Mouse (Mus musculus) MEL (cell line): ENCODE measurements at regions not wholly inside any gene's neighbourhood (a gene's known extent, or its start where the extent isn't known, plus 50 kb on each side); places are given as distances from the start of the nearest gene placed in this dataset.

ENCODE experiments used
- DNase-seq: peaks from one replicate; pipeline ENCODE4 v3.0.0; 2011; ENCODE audit warnings: low read depth, low spot score
- H3K27ac ChIP-seq: 2 replicates; pipeline ENCODE4 v1.5.1; 2012; ENCODE audit warnings: low read depth, mild to moderate bottlenecking, control low read depth, low read length, moderate library complexity; ENCODE audit not compliant: control insufficient read depth
- H3K27me3 ChIP-seq, 2 experiments: fragments of 150-350 bp in 1 of 2; sonication (generic) in 1 of 2; 2 replicates each; pipeline ENCODE4 v1.6.1; 2012; ENCODE audit warnings: low read length in 2 of 2, mild to moderate bottlenecking in 2 of 2, improper control_type of control experiment in 1 of 2, moderate library complexity in 1 of 2; ENCODE audit not compliant: insufficient read depth in 2 of 2, control insufficient read depth in 1 of 2
- H3K36me3 ChIP-seq, 2 experiments: 2 replicates each; pipeline ENCODE4 v1.6.1; 2012 to 2014; ENCODE audit warnings: low read length in 2 of 2, improper control_type of control experiment in 1 of 2, inconsistent platforms in 1 of 2, mild to moderate bottlenecking in 1 of 2; ENCODE audit not compliant: insufficient read depth in 2 of 2, control insufficient read depth in 1 of 2
- H3K4me1 ChIP-seq, 2 experiments: fragments of 150-350 bp in 1 of 2; sonication (generic) in 1 of 2; 2 replicates each; pipeline ENCODE4 v1.6.1; 2012; ENCODE audit warnings: low read length in 2 of 2, improper control_type of control experiment in 1 of 2, mild to moderate bottlenecking in 1 of 2; ENCODE audit not compliant: insufficient read depth in 2 of 2, control insufficient read depth in 1 of 2
- H3K4me3 ChIP-seq, 2 experiments: fragments of 150-350 bp in 1 of 2; sonication (generic) in 1 of 2; 2 replicates each; pipeline ENCODE4 v1.5.1; 2012; ENCODE audit warnings: low read depth in 2 of 2, low read length in 2 of 2, mild to moderate bottlenecking in 2 of 2, moderate library complexity in 2 of 2, control low read depth in 1 of 2, improper control_type of control experiment in 1 of 2; ENCODE audit not compliant: control insufficient read depth in 1 of 2, insufficient read depth in 1 of 2
- H3K79me2 ChIP-seq: 2 replicates; pipeline ENCODE4 v1.6.1; 2012; ENCODE audit warnings: mild to moderate bottlenecking, low read length, moderate library complexity; ENCODE audit not compliant: control insufficient read depth, poor library complexity, insufficient read depth
- H3K9ac ChIP-seq: 2 replicates; pipeline ENCODE4 v1.6.1; 2012; ENCODE audit warnings: low read depth, mild to moderate bottlenecking, control low read depth, low read length, moderate library complexity; ENCODE audit not compliant: control insufficient read depth, poor library complexity, severe bottlenecking
- H3K9me3 ChIP-seq: fragments of 150-350 bp; sonication (generic); replicated peaks from 2 replicates; pipeline ENCODE4 v1.6.1; 2012; ENCODE audit warnings: mild to moderate bottlenecking, low read length, improper control_type of control experiment, moderate library complexity; ENCODE audit not compliant: insufficient read depth
- BHLHE40 ChIP-seq: IDR thresholded peaks from 2 replicates; pipeline ENCODE4 v1.6.1; 2012; ENCODE audit warnings: low read depth, mild to moderate bottlenecking, inconsistent platforms, low read length, improper control_type of control experiment, borderline replicate concordance
- CHD1 ChIP-seq: IDR thresholded peaks from 2 replicates; pipeline ENCODE4 v1.6.1; 2012; ENCODE audit warnings: low read depth, mild to moderate bottlenecking, inconsistent platforms, low read length, improper control_type of control experiment
- CHD2 ChIP-seq: IDR thresholded peaks from 2 replicates; pipeline ENCODE4 v1.6.1; 2011; ENCODE audit warnings: low read length, improper control_type of control experiment
- CTCF ChIP-seq, 3 experiments: IDR thresholded peaks in 2 of 3; conservative IDR thresholded peaks in 1 of 3; 2 replicates each; pipeline ENCODE4 v1.5.1; 2011 to 2012; ENCODE audit warnings: low read length in 3 of 3, low read depth in 2 of 3, mild to moderate bottlenecking in 2 of 3, improper control_type of control experiment in 1 of 3, inconsistent platforms in 1 of 3, mixed read lengths in 1 of 3, moderate library complexity in 1 of 3; ENCODE audit not compliant: control insufficient read depth in 1 of 3, insufficient read depth in 1 of 3, poor library complexity in 1 of 3, severe bottlenecking in 1 of 3
- E2F4 ChIP-seq: IDR thresholded peaks from 2 replicates; pipeline ENCODE4 v1.6.1; 2011; ENCODE audit warnings: low read depth, low read length, improper control_type of control experiment, borderline replicate concordance
- ELF1 ChIP-seq: IDR thresholded peaks from 2 replicates; pipeline ENCODE4 v1.6.1; 2014; ENCODE audit warnings: low read depth, mild to moderate bottlenecking, inconsistent platforms, low read length, improper control_type of control experiment, moderate library complexity
- ETS1 ChIP-seq: IDR thresholded peaks from 2 replicates; pipeline ENCODE4 v1.6.1; 2012; ENCODE audit warnings: low read depth, mild to moderate bottlenecking, inconsistent platforms, low read length, improper control_type of control experiment, moderate library complexity
- HCFC1 ChIP-seq: IDR thresholded peaks from 2 replicates; pipeline ENCODE4 v1.6.1; 2012; ENCODE audit warnings: low read depth, mild to moderate bottlenecking, inconsistent platforms, low read length, improper control_type of control experiment, moderate library complexity
- JUND ChIP-seq: IDR thresholded peaks from 2 replicates; pipeline ENCODE4 v1.6.1; 2011; ENCODE audit warnings: low read depth, mild to moderate bottlenecking, improper control_type of control experiment, low read length
- KAT2A ChIP-seq: conservative IDR thresholded peaks from 2 replicates; pipeline ENCODE4 v1.6.1; 2012; ENCODE audit warnings: low read depth, low read length, improper control_type of control experiment, inconsistent platforms
- MAZ ChIP-seq: IDR thresholded peaks from 2 replicates; pipeline ENCODE4 v1.6.1; 2012; ENCODE audit warnings: low read depth, mild to moderate bottlenecking, inconsistent platforms, low read length, improper control_type of control experiment
- MEF2A ChIP-seq: IDR thresholded peaks from 2 replicates; pipeline ENCODE4 v1.6.1; 2014; ENCODE audit warnings: low read depth, mild to moderate bottlenecking, inconsistent platforms, low read length, improper control_type of control experiment; ENCODE audit not compliant: poor library complexity, insufficient replicate concordance, severe bottlenecking; ENCODE audit errors: extremely low read depth
- MYC ChIP-seq: IDR thresholded peaks from 2 replicates; pipeline ENCODE4 v1.6.1; 2011; ENCODE audit warnings: low read depth, mild to moderate bottlenecking, low read length, improper control_type of control experiment, moderate library complexity
- NRF1 ChIP-seq: IDR thresholded peaks from 2 replicates; pipeline ENCODE4 v1.6.1; 2014; ENCODE audit warnings: low read depth, mild to moderate bottlenecking, inconsistent platforms, low read length, improper control_type of control experiment, moderate library complexity; ENCODE audit not compliant: poor library complexity, insufficient read depth, severe bottlenecking
- POLR2AphosphoS2 ChIP-seq: IDR thresholded peaks from 2 replicates; pipeline ENCODE4 v1.6.1; 2011; ENCODE audit warnings: low read length, improper control_type of control experiment
- TAL1 ChIP-seq: IDR thresholded peaks from 2 replicates; pipeline ENCODE4 v1.6.1; 2012; ENCODE audit warnings: mild to moderate bottlenecking, inconsistent platforms, low read length, moderate library complexity, mixed read lengths
- TBP ChIP-seq: IDR thresholded peaks from 2 replicates; pipeline ENCODE4 v1.8.0; 2011; ENCODE audit warnings: low read depth, low read length, improper control_type of control experiment
- UBTF ChIP-seq: IDR thresholded peaks from 2 replicates; pipeline ENCODE4 v1.6.1; 2012; ENCODE audit warnings: low read depth, mild to moderate bottlenecking, inconsistent platforms, low read length, improper control_type of control experiment, moderate library complexity, borderline replicate concordance; ENCODE audit not compliant: insufficient read depth
- USF1 ChIP-seq: IDR thresholded peaks from 2 replicates; pipeline ENCODE4 v1.6.1; 2014; ENCODE audit warnings: low read depth, mild to moderate bottlenecking, inconsistent platforms, low read length, improper control_type of control experiment, moderate library complexity
- USF2 ChIP-seq, 2 experiments: IDR thresholded peaks; 2 replicates each; pipeline ENCODE4 v1.6.1; 2011 to 2012; ENCODE audit warnings: improper control_type of control experiment in 2 of 2, low read length in 2 of 2, borderline replicate concordance in 1 of 2, inconsistent platforms in 1 of 2, low read depth in 1 of 2, mild to moderate bottlenecking in 1 of 2; ENCODE audit not compliant: insufficient read depth in 1 of 2
- ZC3H11A ChIP-seq: IDR thresholded peaks from 2 replicates; pipeline ENCODE4 v1.6.1; 2012; ENCODE audit warnings: low read depth, mild to moderate bottlenecking, inconsistent platforms, low read length, improper control_type of control experiment
- ZKSCAN1 ChIP-seq: IDR thresholded peaks from 2 replicates; pipeline ENCODE4 v1.6.1; 2012; ENCODE audit warnings: low read depth, mild to moderate bottlenecking, inconsistent platforms, low read length, improper control_type of control experiment, moderate library complexity
- ZMIZ1 ChIP-seq: IDR thresholded peaks from 2 replicates; pipeline ENCODE4 v1.6.1; 2012; ENCODE audit warnings: low read depth, mild to moderate bottlenecking, inconsistent platforms, low read length, improper control_type of control experiment, moderate library complexity

DNA sequence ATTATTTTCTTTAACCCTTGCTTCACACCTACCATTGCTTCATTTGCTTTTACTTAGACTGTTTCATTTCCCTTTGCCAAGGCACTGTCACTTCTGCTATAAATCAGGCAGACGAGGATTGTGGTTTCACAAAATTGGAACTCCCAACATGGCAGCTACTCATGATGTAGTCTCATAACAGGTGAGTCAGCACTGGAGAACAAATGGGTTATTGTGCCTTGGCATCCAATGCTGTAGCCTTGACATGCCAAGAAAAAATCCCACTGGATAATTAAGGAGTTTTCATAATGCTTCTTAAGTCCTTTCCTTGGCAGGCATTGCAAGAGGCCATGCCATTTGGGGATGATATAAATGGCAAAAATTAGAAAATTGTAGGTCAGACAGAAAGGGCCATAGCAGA, 73.1 kb upstream of the Emcn start:
- no peaks in the 10 kb centered on the region for H3K36me3 ChIP-seq
- no peak overlapping the region for H3K9ac ChIP-seq
- H3K4me3 ChIP-seq = no peak overlapping the region
- no peaks in the 10 kb centered on the region for H3K4me1 ChIP-seq
- H3K79me2 ChIP-seq = no peaks in the 10 kb centered on the region
- no peaks in the 10 kb centered on the region for H3K9me3 ChIP-seq
- DNase-seq = no peak
- no peak overlapping the region for H3K27ac ChIP-seq
- no peaks in the 10 kb centered on the region for H3K27me3 ChIP-seq
- TF ChIP-seq CHD1 (no peak), ETS1 (no peak), JUND (no peak), KAT2A (no peak), ZMIZ1 (no peak), CHD2 (no peak), UBTF (no peak), NRF1 (no peak), TBP (no peak), USF1 (no peak), CTCF (IDR thresholded peaks at IDR 0.05 in 2 of 3, conservative IDR thresholded peaks at IDR 0.05 in 1 of 3; ENCODE audit: control insufficient read depth in 1 of 3, insufficient read depth in 1 of 3, low read depth in 2 of 3, low read length in 3 of 3, poor library complexity in 1 of 3, severe bottlenecking in 1 of 3) (no peak), MAZ (no peak), BHLHE40 (no peak), E2F4 (no peak), USF2 (IDR thresholded peaks at IDR 0.05; ENCODE audit: borderline replicate concordance in 1 of 2, insufficient read depth in 1 of 2, low read depth in 1 of 2, low read length in 2 of 2) (no peak), TAL1 (no peak), ZKSCAN1 (no peak), ZC3H11A (no peak), POLR2AphosphoS2 (no peak), ELF1 (no peak)

DNA sequence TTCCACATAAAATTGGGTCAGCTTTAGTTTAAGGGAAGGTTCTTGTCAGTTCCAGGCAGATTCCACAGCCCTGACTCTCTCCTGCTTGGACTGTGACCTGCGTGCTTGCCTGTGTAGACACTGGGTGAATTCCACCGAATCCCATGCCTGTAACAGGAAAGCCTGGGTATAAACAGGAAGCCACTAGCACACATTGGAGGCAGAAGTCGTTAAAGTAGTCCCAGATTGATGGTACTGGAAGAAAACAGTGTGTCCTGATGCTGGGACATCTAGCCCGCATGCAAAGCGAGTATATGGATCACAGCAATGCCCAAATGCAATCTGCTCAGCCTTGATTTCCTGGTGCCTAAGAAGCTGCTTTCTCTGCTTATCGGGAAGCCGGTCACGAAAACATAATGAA, 65.4 kb upstream of the Emcn start:
- no peak overlapping the region for H3K27ac ChIP-seq
- H3K4me1 ChIP-seq = no peaks in the 10 kb centered on the region
- H3K9me3 ChIP-seq = no peaks in the 10 kb centered on the region
- H3K27me3 ChIP-seq = no peaks in the 10 kb centered on the region
- H3K4me3 ChIP-seq = no peak overlapping the region
- no peak overlapping the region for H3K9ac ChIP-seq
- DNase-seq = no peak
- TF ChIP-seq HCFC1 (no peak), ZC3H11A (no peak), MYC (no peak), MEF2A (no peak), CHD1 (no peak), USF1 (no peak)
- TF ChIP-seq, all 39 proteins: peak for 0
- Histone ChIP-seq H3K36me3 (no peaks in the 10 kb centered on the region), H3K79me2 (no peaks in the 10 kb centered on the region)
